Mouse (Mus musculus): Measurements from ENCODE around the gene Lrrc42.

Gene Lrrc42

GRCm38 (mm10) chr4:107193841-107194240 is 59.5 kb downstream of the Lrrc42 start:
- no peak for DNase-seq

- no peak for DNase-seq
Measured at GRCm38 (mm10) chr4:107185703-107186102, 67.6 kb downstream of the Lrrc42 start.

Data from right cerebral cortex, postnatal 4 days (tissue).